Mouse (Mus musculus): ENCODE results near the gene Rps6ka1. TPM values are rescaled to one million over a fixed set of nuclear protein-coding genes. Genes with fewer than 3 reads are reported as not detected.

Gene Rps6ka1
- polyA plus RNA-seq, 1 experiment from 2014 or later: 20.9 TPM

- Histone ChIP-seq H3K4me1 (replicated peaks) (peaks cover 22% of the 10 kb centered on the region), H3K9ac (peak overlapping the region; percentile 83), H3K4me2 (peak overlapping the region; percentile 55), H3K36me3 (no peaks in the 10 kb centered on the region), H3K27me3 (0 out of 2 replicates have a peak, but pooled peaks cover 10% of the 10 kb centered on the region), H3K4me3 (peak overlapping the region; percentile 68), H3K9me3 (no peaks in the 10 kb centered on the region), H3K27ac (peak overlapping the region; percentile 100)
- WGBS: under 1% methylated on average over 59 of the region's 101 CpGs
- ATAC-seq (ENCODE audit: low FRiP score): peak; percentile 94
Measured at GRCm38 (mm10) chr4:133813174-133813991, 74.2 kb downstream of the Rps6ka1 start.

- no peaks in the 10 kb centered on the region for H3K4me1 ChIP-seq (replicated peaks)
- H3K36me3 ChIP-seq: no peaks in the 10 kb centered on the region
- H3K27ac ChIP-seq: no peak overlapping the region
- H3K9me3 ChIP-seq: no peaks in the 10 kb centered on the region
- WGBS: 78% methylated on average over 15 of the region's 15 CpGs
- H3K9ac ChIP-seq: no peak overlapping the region
- H3K27me3 ChIP-seq: no peaks in the 10 kb centered on the region
- no peak overlapping the region for H3K4me3 ChIP-seq
- no peak overlapping the region for H3K4me2 ChIP-seq
- ATAC-seq (ENCODE audit: low FRiP score): no peak
Measured at GRCm38 (mm10) chr4:133804401-133805263, 83.0 kb downstream of the Rps6ka1 start.

GRCm38 (mm10) chr4:133800589-133800988 lies 87.0 kb downstream of the Rps6ka1 start:
- Histone ChIP-seq H3K36me3 (no peaks in the 10 kb centered on the region), H3K4me2 (no peak overlapping the region), H3K9ac (no peak overlapping the region), H3K27ac (no peak overlapping the region), H3K27me3 (no peaks in the 10 kb centered on the region), H3K4me1 (replicated peaks) (no peaks in the 10 kb centered on the region), H3K9me3 (no peaks in the 10 kb centered on the region), H3K4me3 (no peak overlapping the region)
- 38% methylated on average over 4 of the region's 6 CpGs for WGBS
- no peak for ATAC-seq (ENCODE audit: low FRiP score)

Other genes with a start within 250 kb of the Rps6ka1 start
- gene Zdhhc18, start 237.6 kb downstream of the Rps6ka1 start, polyA plus RNA-seq (2015; fragmentation: Nextera tagmentation; extraction: Ambion mirVana): 3.4 and 4.4 TPM in 2 replicates
- gene Pigv, start 215.2 kb downstream of the Rps6ka1 start, polyA plus RNA-seq (2015; fragmentation: Nextera tagmentation; extraction: Ambion mirVana): 13.4 and 14.1 TPM in 2 replicates
- gene Arid1a, start 131.0 kb downstream of the Rps6ka1 start, polyA plus RNA-seq (2015; fragmentation: Nextera tagmentation; extraction: Ambion mirVana): 35.6 and 37.4 TPM in 2 replicates
- 1,402 and 1,435 TPM in 2 replicates for gene Hmgn2, start 80.9 kb upstream of the Rps6ka1 start, polyA plus RNA-seq (2015; fragmentation: Nextera tagmentation; extraction: Ambion mirVana)
- 43.4 and 44.0 TPM in 2 replicates for gene Dhdds, start 113.1 kb upstream of the Rps6ka1 start, polyA plus RNA-seq (2015; fragmentation: Nextera tagmentation; extraction: Ambion mirVana)
- gene Lin28a, start 131.0 kb upstream of the Rps6ka1 start, polyA plus RNA-seq (2015; fragmentation: Nextera tagmentation; extraction: Ambion mirVana): 0.17 and 0.31 TPM in 2 replicates
- gene Zfp683, start 166.0 kb upstream of the Rps6ka1 start, polyA plus RNA-seq (2015; fragmentation: Nextera tagmentation; extraction: Ambion mirVana): not detected in 2 replicates
- gene Crybg2, start 173.0 kb upstream of the Rps6ka1 start, polyA plus RNA-seq (2015; fragmentation: Nextera tagmentation; extraction: Ambion mirVana): 0.49 and 1.1 TPM in 2 replicates
- gene Cd52, start 207.3 kb upstream of the Rps6ka1 start, polyA plus RNA-seq (2015; fragmentation: Nextera tagmentation; extraction: Ambion mirVana): 3.9 TPM in 2 replicates
- 14.7 and 16.0 TPM in 2 replicates for gene Ubxn11, start 214.8 kb upstream of the Rps6ka1 start, polyA plus RNA-seq (2015; fragmentation: Nextera tagmentation; extraction: Ambion mirVana)
- 371 and 393 TPM in 2 replicates for gene Sh3bgrl3, start 241.0 kb upstream of the Rps6ka1 start, polyA plus RNA-seq (2015; fragmentation: Nextera tagmentation; extraction: Ambion mirVana)

Data from hindbrain, embryonic 13.5 days (tissue).